Mouse (Mus musculus): ENCODE data around the gene Gm7942.
"Not testable (repeated sequence)": the region's sequence is repeated elsewhere in the genome, so short reads cannot be mapped to it uniquely, and the experiment has no call there.

The Gm7942 gene

DNA sequence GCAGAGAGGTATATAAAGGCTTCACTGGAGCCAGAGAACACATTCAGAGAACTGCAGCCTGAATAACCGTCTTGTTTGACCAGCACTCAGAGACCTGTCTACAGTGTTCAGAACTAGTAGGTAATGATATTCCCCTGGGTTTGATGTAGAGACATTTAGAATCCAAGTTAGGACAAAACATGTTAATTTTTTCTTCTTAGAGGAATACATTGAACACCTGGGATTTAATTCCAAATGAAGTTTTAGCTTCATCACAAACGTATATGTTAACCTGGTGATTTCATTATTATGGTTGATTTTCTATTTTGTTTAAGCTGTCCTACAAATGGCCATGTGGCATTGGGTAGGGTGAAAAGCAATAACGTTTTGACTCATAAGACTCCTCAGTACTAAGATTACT lies at the start of gene Gm7942:
Gene Gm7942, plus strand, starts transcription at position 301 of the 400 bp plus-strand sequence.
- DNase-seq (ENCODE audit: low read depth, low spot score) = not testable (repeated sequence)
